Mouse (Mus musculus) left cerebral cortex, adult 18-20 months (tissue): ENCODE measurements around the gene Rc3h2. TPM values are rescaled to one million over a fixed set of nuclear protein-coding genes. Genes with fewer than 3 reads are reported as not detected.
A peak's percentile ranks its signal among the peaks of the same experiment; 100 is the strongest.

Experiments used
- DNase-seq, 2 experiments: peaks; one replicate each; pipeline ENCODE4 v3.0.0; 2021 to 2022; ENCODE audit warnings: low spot score in 2 of 2, mixed read lengths in 1 of 2
- long read RNA-seq, 2 experiments: library from polyadenylated mRNA; stranded (forward); transcript quantifications; one replicate each; pipeline ENCODE4 v2.0.0; 2021
- total RNA-seq, 2 experiments: library from RNA; stranded (reverse); gene quantifications; 2 replicates each; pipeline ENCODE4 v1.2.3; 2021

The Rc3h2 gene
- 10 to 100 TPM; 74.6 to 81.6 TPM for total RNA-seq
- long read RNA-seq, experiment 1, partial matches to known transcripts: 2 of 6 reads
- long read RNA-seq, experiment 1, other reads (novel, unspliced or antisense): 4 of 6 reads
- long read RNA-seq, experiment 2, full-length matches to known transcripts: 1 of 10 reads
- long read RNA-seq, experiment 2, partial matches to known transcripts: 1 of 10 reads
- long read RNA-seq, experiment 2, other reads (novel, unspliced or antisense): 8 of 10 reads

DNA sequence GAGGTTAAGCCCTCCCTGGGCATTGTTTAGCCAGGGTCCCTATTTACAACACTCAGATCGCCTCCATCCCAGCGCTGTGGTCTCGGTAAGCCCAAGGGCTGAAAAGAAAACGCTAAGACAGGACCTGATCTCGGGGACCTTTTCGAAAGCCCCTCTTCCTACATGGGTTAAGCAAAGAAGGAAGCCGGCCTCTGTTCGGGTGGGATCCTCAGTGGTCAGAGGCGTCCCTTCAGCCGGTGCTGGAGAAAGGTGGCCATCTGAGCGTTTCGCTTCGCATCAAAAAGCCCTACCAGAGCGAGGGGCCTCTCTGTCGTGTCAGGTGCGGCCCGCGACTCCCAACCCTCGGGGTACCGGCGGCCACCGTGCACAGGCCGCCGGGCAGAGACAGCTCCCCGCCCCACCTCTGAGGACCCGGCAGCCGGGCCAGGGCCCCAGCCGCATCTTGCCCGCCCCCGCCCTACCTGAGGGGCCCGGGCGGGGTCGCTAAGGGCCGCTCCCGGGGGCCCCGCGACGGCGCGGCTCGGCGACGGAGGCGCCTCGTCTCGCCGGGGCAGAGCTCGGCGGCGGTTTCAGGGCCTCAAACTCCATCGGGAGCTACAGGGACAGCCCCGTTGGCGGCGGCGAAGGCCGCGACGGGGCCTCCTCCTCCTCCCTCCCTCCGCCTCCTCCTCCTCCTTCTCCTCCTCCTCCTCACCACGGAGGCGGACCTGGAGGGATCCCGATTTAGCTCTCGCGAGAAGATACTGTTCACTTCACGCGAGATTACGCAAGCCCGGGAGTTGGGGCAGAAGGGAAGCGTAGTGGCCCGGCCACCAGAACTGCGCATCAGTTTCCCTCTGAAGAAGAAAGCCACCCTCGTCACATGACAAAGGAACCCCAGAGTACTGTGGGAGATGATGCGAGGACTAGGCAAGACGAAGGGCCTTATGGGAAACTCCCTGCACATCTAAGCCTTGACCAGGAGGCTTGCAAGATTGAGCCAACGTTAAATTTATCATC is at the start of gene Rc3h2:
Gene Rc3h2, minus strand, starts transcription at position 598 of the 999 bp plus-strand sequence.
- DNase-seq: peak; percentile 91 to 94

DNA sequence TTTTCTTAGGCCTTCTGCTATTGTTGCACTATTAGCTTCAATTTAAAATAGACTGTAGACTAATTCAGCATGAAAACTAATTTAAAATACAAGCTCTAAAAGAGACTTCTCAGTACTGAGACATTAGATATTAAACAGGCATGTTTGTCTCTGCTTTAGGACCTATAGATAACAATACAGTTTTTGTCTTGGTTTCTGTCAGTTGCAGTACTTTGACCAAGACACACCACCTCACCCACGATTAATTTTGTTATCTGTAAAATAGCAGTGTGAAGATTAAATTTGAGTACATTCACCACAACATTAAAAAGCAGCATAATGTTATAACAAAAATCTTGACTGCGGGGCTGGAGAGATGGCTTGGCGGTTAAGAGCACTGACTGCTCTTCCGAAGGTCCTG is 43.6 kb upstream of the Rc3h2 start:
- no peak for DNase-seq

DNA sequence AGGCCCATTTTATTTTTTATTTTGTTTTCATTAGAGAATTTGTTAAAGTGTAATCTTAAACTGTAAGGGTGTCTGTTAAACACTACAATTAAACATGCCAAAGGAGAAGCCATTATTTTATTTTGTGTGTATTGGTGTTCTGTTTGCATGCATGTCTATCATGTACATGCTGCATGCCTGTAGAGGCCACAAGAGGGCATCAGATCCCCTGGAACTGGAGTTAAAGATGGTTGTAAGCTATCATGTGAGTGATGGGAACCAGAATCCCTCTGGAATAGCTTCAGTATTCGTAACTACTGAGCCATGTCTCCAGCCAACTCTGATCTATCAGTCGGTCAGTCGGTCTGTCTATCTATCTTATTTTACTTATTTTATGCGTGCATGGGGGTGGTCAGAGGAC is 38.0 kb upstream of the Rc3h2 start:
- DNase-seq: no peak

DNA sequence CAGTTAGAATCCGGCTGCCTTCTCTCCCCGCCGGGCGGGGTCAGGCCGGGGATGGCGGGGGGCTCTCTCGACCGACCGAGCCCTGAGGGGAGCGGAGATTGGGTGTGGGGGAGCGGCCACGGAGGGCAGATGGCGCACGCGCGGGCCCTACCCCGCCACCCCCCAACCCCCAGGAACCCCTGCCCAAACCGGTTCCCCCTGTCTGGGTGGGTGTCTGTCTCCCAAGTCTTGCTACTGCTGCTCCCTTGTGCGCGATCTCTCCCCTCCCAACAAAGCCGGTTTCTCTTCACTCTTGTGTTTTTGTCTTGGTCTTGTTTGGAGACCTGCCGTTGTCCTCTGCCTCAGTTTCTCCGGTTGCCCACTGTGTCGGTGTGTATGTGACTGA is 29.7 kb upstream of the Rc3h2 start:
- DNase-seq: no peak

DNA sequence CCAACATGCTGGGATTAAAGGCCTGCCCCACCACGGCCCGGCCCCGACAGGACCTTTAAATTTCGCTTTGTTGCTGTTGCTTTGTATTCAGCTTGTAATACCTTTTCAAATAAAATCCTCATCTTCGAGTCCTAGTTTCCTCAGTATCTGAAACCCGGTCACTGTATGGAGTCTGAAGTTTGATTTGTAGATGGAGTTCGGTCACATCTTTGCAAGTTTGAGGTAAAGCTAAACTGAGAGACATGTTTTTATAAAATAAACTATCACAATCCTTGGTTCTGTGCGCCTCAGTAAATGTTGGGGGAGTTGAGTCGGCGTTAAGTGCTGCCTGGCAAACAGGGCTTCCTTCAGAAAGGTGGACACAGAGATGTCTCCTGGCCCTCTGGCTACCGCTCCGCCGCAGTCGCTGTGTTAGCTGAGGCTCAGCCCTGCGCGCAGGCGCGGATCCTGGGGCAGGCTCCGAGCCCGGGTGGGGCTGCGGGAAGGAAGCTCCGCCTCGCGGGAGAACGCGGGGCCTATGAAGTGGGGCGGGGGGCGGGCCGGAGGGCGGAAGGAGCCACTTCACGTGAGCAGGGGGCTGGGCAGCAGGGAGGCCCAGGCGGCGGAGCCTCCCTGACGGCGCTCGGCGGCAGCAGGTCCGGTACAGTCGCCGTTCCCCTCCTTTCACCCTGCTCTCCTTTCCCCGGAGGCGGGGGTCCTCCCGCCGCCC is 29.1 kb upstream of the Rc3h2 start:
- peak; percentile 90 to 93 for DNase-seq

DNA sequence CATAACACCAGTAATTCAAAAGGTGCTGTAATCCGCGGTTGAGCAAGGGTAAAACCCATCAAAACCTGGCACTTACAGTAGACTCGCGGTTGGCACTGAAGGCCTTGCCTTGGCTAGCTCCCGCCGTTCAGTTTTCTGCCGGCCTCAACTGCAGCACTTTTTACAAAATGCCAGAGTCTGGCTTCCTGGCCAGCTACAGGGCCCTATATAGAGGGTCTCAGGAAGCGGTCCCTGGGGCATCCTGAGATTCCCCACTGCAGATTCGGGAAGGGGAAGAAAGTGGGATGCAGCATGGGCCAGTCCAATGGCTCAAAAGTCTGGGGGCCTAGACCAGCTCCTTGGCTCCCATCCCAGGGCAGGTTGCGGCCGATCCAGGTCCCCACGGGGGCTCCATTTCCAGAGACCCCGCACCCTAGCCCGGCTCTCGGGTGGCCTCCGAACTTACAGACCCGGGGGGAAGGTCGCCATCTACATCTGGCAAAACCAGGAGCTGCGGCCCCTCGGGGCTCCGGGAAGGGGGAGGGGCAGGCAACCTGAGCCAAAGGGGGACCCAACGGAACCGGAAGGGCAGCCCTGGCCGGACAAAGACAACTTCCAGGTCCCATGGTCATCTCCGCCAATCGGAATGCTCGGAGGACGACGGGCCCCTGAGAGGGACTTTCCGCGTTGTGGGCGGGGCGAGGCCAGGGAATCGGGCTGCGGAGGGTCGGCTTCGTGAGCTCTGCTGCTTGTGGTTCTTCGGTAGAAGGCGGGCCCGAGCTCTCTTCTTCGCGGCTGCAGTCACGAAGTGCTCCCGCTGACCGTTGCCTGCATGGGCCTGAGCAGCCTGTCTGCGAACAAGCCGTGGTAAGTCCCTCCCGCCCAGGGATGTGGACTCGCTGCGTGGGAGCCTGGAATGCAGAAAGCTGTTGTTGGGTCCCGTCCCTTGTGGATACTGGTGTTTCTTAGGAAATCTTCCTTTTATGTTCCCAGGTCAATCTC is 20.2 kb upstream of the Rc3h2 start, which contains the start of the genes Zbtb26, Zbtb6 and Rabgap1:
Gene Zbtb26, minus strand, starts transcription at position 525 of the 981 bp plus-strand sequence.
Gene Zbtb6, minus strand, starts transcription at position 561 of the 981 bp plus-strand sequence.
Gene Rabgap1, plus strand, starts transcription at position 669 of the 981 bp plus-strand sequence.
- peak; percentile 97 for DNase-seq

DNA sequence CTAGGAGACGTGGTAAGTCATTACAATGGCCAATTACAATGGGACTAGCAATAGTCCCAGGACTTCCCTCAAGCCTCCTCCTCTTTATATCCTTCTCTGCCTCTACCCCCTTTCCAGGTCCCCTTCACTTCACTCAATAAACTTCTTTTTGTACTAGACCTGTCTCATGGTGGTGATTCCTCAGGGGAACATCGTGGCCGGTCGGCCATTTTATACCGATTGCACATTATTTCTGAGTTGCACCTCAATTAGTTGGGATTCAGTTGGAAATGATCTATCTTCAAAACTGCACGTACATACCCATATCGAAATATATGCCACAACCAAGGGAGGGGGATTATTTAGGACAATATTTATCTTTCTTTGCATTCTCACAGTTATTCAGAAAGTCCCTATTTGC is 8.9 kb upstream of the Rc3h2 start:
- DNase-seq: no peak

DNA sequence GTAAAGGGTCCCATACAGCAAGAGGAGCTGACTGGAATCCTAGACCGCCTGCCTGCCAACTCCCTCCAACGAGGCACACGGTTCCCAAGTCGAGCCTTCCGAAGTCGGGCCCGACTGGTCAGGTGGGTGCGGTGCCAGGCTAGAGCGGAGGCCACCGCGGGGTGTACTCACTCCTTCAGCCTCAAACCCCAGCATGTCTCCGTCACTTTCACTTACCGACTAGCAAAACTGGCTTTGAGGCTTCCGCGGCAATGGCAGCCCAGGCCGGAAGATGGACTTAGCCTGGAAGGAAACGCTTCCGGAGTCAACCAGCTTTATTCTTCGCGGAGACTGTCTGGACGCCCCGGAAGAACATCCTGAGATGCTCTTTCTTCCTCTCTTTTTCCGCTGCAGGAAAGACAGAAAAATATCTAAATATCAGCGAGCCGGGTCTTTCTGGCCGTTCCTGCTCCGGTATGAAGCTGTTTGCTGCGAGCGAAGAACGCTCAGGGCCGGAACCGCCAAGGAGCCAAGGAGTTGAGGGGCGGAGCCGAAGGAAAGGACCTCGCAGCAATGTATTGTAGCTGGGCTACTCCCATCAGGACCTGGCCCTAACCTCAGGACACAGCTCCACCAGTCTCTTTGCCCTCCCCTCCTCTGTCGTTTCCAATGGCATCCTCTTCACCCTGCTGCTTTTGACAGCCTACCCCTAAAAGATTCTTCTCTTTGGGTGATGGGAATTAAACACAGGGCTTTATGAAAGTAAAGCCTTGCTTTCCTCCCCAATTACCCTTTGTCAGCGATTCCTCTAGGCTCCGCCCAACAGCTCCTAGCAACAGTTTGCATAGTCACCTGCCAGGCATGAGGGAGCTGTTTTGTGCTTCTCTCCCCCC is 8.1 kb upstream of the Rc3h2 start:
- peak; percentile 85 to 87 for DNase-seq

DNA sequence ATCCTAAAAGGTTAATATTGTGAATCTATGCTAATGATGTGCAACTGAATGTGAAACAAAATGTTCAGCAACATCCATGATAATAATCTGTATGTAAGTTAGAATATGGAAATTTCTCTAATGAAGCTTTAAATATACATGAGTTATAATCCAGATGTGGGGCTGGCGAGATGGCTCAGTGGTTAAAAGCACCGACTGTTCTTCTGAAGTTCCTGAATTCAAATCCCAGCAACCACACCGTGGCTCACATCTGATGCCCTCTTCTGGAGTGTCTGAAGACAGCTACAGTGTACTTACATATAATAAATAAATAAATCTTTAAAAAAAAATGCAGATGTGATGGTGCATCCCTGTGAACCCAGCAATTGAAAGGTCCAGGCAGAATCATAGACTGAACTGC is 968 bp upstream of the Rc3h2 start:
- DNase-seq: no peak

DNA sequence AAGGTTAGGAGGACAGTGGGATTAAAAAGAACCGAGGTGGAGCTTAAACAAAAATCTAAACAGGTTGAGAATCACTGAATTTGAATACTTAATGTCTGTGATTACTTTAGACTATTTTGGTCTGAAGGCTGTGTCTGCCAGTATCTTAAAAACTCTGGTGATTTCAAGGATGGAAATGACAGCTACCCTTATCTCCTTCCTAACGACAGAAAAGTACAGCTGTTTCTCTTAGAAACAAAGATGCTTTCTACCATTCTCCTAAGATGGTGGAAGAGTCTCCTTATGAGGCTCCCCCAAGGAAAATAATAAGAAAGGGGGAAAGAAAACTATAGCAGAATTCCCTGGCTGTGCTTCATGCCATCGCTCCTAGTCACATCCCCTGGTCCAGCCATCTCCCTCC is 800 bp downstream of the Rc3h2 start:
- DNase-seq: no peak

DNA sequence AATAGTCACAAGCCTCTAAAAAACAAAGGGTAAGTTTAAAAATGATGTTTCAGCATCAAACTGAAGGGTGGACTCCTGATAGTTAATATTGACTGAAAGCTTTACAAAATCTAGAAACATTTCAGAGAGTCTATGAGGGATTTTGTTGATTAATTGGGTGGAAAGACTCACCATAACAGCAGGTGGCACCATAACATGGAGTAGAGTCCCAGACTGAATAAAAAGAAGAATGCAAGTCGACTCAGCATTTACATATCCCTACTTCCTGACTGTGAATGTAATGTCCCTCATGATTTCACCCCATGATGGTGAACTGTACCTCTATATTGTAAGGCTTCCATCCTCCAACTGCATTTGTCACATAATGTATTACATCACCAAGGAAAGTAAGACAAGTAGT is 27.2 kb downstream of the Rc3h2 start:
- DNase-seq: no peak

DNA sequence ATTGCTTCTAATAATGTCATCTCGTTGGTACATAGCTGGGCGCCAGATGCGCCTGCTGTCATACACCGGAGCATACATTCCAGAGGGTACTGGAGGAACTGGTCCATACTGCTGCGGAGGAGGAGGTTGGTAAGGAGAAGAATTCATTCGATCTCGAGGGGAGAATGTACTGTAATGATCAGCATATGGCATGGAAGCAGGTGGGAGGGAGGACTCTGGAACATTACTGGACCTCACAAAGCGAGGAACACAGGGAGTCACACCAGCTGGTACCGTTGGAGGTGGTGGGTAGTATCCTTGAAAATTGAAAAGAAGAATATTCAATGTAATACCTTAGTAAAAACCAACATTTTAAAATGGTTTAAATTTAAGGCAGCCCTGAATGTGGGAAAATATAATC is 39.8 kb downstream of the Rc3h2 start:
- peak in 1 of 2 experiments; percentile 22 for DNase-seq

DNA sequence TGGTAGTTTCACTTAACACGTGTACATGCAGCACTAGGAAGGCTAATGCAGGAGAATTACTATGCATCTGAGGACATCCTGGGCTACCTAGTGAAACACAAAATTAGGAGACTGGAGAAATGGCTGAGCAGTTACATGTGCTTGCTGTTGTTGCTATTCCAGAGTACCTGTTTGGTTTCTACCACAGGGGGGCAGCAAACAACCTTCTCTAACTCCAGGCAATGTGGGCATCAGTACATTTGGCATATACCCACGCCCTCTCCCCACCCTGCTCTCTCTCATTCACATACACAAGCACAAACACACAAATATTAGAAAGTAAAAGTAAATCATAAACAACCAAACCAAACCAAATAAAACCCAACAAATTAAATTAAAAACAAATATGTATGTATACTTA is 42.5 kb downstream of the Rc3h2 start:
- peak; percentile 54 to 56 for DNase-seq

DNA sequence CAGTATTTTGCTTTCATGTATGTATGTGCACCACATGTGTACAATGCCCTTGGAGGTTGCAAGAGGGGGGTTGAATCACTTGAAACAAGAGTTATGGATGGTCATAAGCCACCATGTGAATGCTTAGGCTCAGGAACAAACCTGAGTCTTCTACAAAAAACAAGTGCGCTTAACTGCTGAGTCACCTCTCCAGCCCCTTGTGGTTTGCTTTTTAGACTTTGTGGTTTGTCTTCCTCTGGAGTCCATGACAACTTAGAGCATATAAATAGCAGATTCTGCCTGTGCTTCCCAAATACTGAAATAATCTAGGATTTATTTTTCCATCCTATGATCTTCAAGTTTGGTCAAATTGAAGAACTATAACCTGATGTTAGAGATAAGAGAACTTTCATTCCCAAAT is 46.7 kb downstream of the Rc3h2 start:
- no peak for DNase-seq

DNA sequence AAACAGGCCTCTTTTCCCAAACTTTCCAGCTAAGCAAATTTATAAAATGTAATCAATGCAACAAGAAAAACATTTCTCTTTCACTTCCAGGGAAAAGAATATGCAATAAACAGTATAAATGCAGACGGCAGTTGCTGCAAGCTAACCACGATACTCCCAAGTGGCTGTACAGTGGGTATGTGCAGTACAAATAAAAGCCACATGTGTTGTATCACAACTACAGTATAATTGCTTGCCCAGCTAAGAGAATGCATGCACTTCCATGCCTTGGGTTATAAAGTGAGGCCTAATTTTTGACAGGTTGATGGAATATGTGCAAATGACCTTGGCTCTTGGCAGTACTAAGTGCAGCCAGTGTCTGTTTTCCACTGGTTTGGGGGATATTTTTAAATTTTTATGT is 52.1 kb downstream of the Rc3h2 start:
- DNase-seq: no peak

DNA sequence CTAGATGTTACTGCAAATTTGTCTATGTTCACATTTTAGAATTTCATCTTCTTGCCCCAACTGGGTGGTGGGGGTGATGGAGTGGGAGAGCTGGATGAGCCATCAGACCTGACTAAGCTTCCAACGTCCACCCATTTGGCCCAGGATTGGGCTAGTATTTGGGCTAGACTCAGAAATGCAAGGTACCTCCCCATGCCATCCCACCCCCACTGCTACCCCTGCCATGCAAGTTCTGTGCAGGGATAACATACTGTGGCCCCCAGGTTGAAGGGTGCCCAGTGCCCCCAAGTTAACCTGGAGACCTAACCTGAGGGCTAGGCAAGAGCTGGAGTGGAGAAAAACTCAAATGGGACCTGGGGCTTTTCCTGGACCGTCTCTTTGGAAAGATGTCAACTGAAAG is 62.8 kb downstream of the Rc3h2 start:
- DNase-seq: no peak

DNA sequence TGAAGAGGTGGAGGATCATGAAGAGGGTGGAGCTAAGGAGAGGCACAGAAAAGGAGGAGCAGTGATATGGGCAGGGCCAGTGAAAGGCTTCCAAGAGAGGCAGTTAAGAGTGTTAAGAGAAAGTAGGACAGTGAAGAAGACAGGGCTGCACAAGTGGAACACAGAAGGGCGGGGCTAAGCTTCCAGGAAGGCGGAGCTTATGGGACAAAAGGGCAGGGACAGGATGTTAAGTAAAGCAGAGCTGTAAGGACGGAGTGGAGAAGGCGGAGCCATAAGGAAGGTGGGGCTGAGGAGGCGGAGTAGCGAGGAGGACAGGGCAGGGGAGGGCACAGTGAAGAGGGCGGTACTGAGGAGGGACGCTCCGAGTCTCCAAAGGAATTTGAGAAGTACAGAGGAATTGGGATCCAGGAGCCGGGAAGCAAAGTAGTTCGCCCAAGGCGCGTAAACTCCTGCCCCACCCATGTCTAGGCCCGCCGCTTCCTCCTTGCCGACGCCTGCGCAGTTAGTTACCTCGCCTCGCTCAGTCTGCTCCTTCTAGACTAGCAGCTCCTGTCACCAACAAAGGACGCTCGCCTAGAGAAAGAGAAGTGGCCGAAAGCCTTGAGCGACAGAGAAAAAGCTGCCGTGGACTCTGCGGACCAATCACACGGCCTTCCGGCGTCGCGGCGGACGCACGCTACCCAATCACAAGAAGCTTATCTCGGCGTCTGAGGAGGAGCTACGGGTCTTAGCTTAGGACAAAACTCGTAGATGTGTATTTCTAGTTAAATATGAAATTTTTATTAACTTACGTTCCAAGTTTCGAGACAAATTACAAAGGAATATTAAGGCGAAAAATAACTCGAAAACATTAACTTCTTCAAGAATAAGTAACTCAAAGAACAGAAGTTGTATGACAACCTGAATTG is 63.8 kb downstream of the Rc3h2 start, which contains the start of gene Pdcl:
Gene Pdcl, minus strand, starts transcription at position 700 of the 908 bp plus-strand sequence.
- peak; percentile 86 to 89 for DNase-seq

DNA sequence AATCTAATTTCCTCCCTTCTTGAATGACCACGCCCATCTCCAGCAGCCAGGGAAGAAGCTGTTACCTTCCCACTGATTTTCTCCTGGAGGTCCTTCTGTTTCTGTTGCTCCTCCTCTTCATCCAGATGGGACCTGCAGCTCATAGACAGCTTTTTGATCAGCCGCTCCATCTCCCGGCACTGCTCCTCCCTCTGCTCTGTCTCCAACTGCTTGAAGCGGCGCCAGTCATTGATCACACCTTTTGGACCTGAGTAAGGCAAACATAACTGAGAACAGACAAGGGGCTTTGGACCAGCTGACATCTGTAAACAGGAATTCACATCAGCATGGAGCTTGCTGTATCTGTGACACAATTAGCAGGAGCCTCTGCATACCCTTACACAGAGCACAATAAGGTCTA is 67.1 kb downstream of the Rc3h2 start:
- no peak for DNase-seq
